Mouse (Mus musculus) ES-E14 (cell line): ENCODE measurements at regions not wholly inside any gene's neighbourhood (a gene's known extent, or its start where the extent isn't known, plus 50 kb on each side); places are given as distances from the start of the nearest gene placed in this dataset.

Experiments
- CHD2 ChIP-seq: IDR thresholded peaks from 2 replicates; pipeline ENCODE4 v1.6.1; 2014; ENCODE audit warnings: mild to moderate bottlenecking, low read depth, low read length, inconsistent platforms
- HCFC1 ChIP-seq: IDR thresholded peaks from 2 replicates; pipeline ENCODE4 v1.6.1; 2012; ENCODE audit warnings: low read length, inconsistent platforms, borderline replicate concordance; ENCODE audit not compliant: insufficient read depth
- MAFK ChIP-seq: IDR thresholded peaks from 2 replicates; pipeline ENCODE4 v1.6.1; 2014; ENCODE audit warnings: mild to moderate bottlenecking, low read depth, low read length, inconsistent platforms; ENCODE audit not compliant: insufficient read depth
- ZC3H11A ChIP-seq: IDR thresholded peaks from 2 replicates; pipeline ENCODE4 v1.6.1; 2012; ENCODE audit warnings: low read depth, mild to moderate bottlenecking, inconsistent platforms, low read length, borderline replicate concordance
- ZNF384 ChIP-seq: IDR thresholded peaks from 2 replicates; pipeline ENCODE4 v1.6.1; 2012; ENCODE audit warnings: low read depth, low read length, inconsistent platforms

GRCm38 (mm10) chr16:30895021-30895420 lies 186.2 kb downstream of the Xxylt1 start:
- TF ChIP-seq CHD2 (no peak), MAFK (no peak), ZC3H11A (no peak), ZNF384 (no peak), HCFC1 (no peak)
